Mouse (Mus musculus) intestine, embryonic 15.5 days (tissue): ENCODE data around the gene Lzic. TPM values are rescaled to one million over a fixed set of nuclear protein-coding genes. Genes with fewer than 3 reads are reported as not detected.

ENCODE experiments used
- ATAC-seq: fragments of 200-750 bp; cut with Nextera tagmentation; 2 replicates; pipeline ENCODE4 v1.8.0; 2017; ENCODE audit warnings: moderate TSS enrichment, moderate library complexity
- H3K27ac ChIP-seq: fragments of 300-500 bp; sonication (generic); 2 replicates; pipeline ENCODE4 v1.5.1; 2015; ENCODE audit warnings: mild to moderate bottlenecking, inconsistent platforms
- H3K27me3 ChIP-seq: fragments of 300-500 bp; sonication (generic); replicated peaks from 2 replicates; pipeline ENCODE4 v1.6.1; 2015; ENCODE audit warnings: inconsistent platforms
- H3K36me3 ChIP-seq: fragments of 300-500 bp; sonication (generic); 2 replicates; pipeline ENCODE4 v1.6.1; 2015; ENCODE audit warnings: inconsistent platforms
- H3K4me1 ChIP-seq: fragments of 300-500 bp; sonication (generic); replicated peaks from 2 replicates; pipeline ENCODE4 v1.6.1; 2015; ENCODE audit warnings: inconsistent platforms
- H3K4me2 ChIP-seq: fragments of 300-500 bp; sonication (generic); replicated peaks from 2 replicates; pipeline ENCODE4 v1.6.1; 2015; ENCODE audit warnings: mild to moderate bottlenecking, inconsistent platforms
- H3K4me3 ChIP-seq: fragments of 300-500 bp; sonication (generic); replicated peaks from 2 replicates; pipeline ENCODE4 v1.5.1; 2015; ENCODE audit warnings: inconsistent platforms
- H3K9ac ChIP-seq: fragments of 300-500 bp; sonication (generic); 2 replicates; pipeline ENCODE4 v1.6.1; 2015; ENCODE audit warnings: inconsistent platforms
- H3K9me3 ChIP-seq: fragments of 300-500 bp; sonication (generic); 2 replicates; pipeline ENCODE4 v1.6.1; 2016; ENCODE audit warnings: inconsistent platforms
- WGBS: fragments of 180-500 bp; shearing (Covaris S2); methylation state at CpG from one replicate; pipeline ENCODE4 v1.1.7; 2015; 5-methylcytosine and 5-hydroxymethylcytosine counted together
- polyA plus RNA-seq: library from polyadenylated mRNA; unstranded; fragments of >200 nt; fragmentation: Nextera tagmentation; extraction: Ambion mirVana; gene quantifications from 2 replicates; pipeline ENCODE4 v1.2.1, GENCODE M21; 2015

Gene Lzic
- polyA plus RNA-seq, 1 experiment from 2014 or later = 39.9 TPM

DNA sequence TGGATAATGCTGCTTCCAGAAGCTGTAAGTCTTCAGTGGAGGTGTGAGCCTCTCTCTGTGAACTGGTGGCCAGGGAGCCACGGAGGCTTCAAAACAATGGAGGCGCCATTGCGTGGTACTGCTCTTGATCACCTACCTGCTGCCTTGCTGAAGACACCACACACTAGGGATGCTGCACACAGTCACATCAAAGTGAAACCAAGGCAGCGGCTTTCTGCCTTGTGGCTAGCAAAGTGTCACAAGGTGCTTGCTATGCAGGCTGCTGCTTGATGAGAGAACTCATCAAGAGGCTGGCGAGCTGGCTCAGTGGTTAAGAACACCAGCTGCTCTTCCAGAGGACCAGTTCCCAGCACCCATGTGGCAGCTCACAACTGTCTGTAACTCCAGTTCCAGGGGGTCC, 30.7 kb downstream of the Lzic start:
- H3K4me2 ChIP-seq = no peak overlapping the region
- H3K9ac ChIP-seq = no peak overlapping the region
- H3K36me3 ChIP-seq = no peaks in the 10 kb centered on the region
- H3K27me3 ChIP-seq = no peaks in the 10 kb centered on the region
- H3K9me3 ChIP-seq = no peaks in the 10 kb centered on the region
- no peak overlapping the region for H3K4me3 ChIP-seq
- H3K4me1 ChIP-seq = no peaks in the 10 kb centered on the region
- WGBS = 88% methylated on average over 5 of the region's 5 CpGs
- no peak for ATAC-seq
- no peak overlapping the region for H3K27ac ChIP-seq

DNA sequence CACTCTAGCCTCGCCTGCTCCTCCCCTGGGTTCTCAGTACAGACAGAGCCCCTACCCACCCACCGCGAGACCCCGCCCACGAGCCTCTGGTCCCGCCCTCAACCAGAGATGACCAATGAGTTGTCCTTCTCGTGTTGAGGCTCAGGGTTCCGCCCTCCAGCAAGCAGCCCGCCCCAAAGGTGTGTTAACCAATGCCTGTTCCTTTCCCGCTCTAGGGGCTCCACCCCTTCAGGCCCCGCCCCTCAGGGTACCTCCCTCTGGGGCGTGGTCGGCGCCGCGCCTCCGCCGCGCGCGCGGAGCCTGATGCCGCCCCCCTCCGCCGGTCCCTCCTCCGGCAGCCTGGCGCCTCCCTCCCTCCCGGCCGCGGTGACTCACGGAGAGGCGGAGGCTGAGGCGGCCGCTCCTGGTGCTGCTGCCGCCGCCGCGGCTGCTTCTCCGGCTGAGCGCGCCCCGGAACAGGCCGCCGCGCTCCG, 32.9 kb downstream of the Lzic start, which contains the start of gene Ctnnbip1:
Ctnnbip1 (plus strand) TSS at position 369 of the 473 bp plus-strand sequence.
- Histone ChIP-seq H3K27me3 (no peaks in the 10 kb centered on the region), H3K4me2 (peak within 1 kb of the TSS; percentile 90), H3K4me3 (peak within 1 kb of the TSS; percentile 81), H3K27ac (no peak within 1 kb of the TSS), H3K36me3 (no peaks in the 10 kb centered on the region), H3K4me1 (peaks cover 9% of the 10 kb centered on the region; the same call in 1 of the 2 replicates), H3K9ac (peak within 1 kb of the TSS; percentile 75), H3K9me3 (no peaks in the 10 kb centered on the region)
- WGBS = 0% methylated on average over 36 of the region's 46 CpGs
- ATAC-seq = peak; percentile 99

DNA sequence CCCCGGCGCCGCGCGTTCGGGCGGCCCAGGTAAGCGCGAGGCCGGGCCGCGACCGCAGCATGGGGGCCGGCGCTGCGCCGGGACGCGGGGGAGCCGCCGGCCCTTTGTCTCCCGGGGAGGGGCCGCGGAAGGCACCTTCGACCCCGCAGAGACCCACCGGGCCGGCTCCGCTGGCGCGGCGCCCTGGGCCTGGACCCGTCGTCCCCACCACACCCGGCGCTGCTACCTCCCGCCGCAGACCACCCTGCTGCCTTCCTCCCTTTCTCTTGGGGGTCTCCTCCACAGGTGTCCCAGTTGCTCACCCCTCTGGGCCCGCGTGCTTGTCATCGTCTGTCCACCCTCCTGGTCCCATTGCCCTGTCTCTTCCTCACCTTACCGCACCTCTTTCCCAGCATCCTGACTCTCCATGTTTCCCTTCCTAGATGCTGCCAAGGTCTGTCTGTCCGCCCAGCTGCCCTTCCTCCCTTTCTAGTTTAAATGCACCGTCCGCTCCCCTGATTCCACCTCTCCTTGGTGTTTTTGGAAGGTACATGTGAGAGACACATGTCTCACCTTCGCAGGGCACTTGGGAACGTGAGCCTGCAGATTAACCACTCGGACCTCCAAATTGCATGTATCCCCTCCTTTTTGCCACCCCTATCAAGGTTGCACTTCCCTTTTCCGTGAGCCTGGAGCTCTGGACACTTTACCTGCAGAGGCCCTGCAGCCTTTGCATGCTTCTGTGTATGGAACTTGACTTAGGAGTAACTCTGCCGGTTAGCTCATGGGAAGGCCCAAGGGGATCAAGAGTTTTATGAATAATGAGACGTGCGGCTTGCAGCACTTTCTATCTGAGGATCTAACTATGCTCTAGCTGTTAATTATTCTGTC, 33.6 kb downstream of the Lzic start:
- H3K4me3 ChIP-seq = peak overlapping the region; percentile 81
- WGBS = 3% methylated on average over 52 of the region's 52 CpGs
- no peaks in the 10 kb centered on the region for H3K36me3 ChIP-seq
- no peaks in the 10 kb centered on the region for H3K27me3 ChIP-seq
- H3K27ac ChIP-seq = no peak overlapping the region
- no peaks in the 10 kb centered on the region for H3K9me3 ChIP-seq
- no peak for ATAC-seq
- peak overlapping the region; percentile 90 for H3K4me2 ChIP-seq
- H3K9ac ChIP-seq = peak overlapping the region; percentile 75
- peaks cover 9% of the 10 kb centered on the region; the same call in 1 of the 2 replicates for H3K4me1 ChIP-seq

DNA sequence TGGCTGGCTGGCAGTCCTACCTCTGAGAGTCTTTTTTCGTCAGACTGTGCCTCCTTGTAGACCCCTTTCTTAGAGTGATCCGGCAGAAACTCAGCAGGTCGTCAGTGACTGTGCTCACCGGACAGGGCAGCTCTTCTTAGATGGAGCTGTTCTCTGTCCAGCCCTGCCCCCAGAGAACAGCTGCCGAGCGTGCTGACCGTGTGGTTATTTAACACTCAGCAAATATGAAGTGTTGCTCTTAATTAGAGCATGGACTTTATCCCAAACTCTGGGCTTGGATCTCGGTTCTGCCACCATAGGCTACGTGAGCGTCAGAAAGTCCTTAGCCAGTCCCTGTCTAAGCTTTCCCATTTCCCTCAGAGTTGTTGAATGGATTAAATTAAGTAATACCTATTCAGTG, 36.2 kb downstream of the Lzic start:
- peaks cover 17% of the 10 kb centered on the region for H3K4me1 ChIP-seq
- H3K27me3 ChIP-seq = no peaks in the 10 kb centered on the region
- no peak overlapping the region for H3K4me2 ChIP-seq
- H3K4me3 ChIP-seq = no peak overlapping the region
- H3K9ac ChIP-seq = no peak overlapping the region
- no peaks in the 10 kb centered on the region for H3K9me3 ChIP-seq
- no peak for ATAC-seq
- 70% methylated on average over 10 of the region's 10 CpGs for WGBS
- no peaks in the 10 kb centered on the region for H3K36me3 ChIP-seq
- no peak overlapping the region for H3K27ac ChIP-seq

DNA sequence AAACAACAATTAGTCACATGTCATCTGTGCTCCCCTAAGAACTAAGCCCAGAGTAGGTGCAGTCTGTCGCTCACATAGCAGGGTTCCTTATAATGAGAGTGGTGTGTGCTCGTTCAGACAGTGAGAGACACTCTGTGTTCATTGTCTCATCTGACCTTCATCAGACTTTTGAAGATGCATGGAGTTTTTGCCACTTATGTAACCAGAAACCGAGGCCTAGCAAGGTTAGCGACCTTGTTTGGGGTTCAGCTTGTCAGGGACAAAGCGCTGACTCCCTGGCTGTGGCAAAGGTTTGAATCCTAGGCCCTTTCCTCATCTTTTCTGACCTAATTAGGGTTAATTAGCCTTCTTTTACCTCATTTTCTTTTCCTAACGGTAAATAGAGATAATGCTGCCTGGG, 38.9 kb downstream of the Lzic start:
- 87% methylated on average over 6 of the region's 6 CpGs for WGBS
- Histone ChIP-seq H3K9ac (no peak overlapping the region), H3K4me3 (no peak overlapping the region), H3K27me3 (no peaks in the 10 kb centered on the region), H3K4me1 (peaks cover 24% of the 10 kb centered on the region), H3K27ac (no peak overlapping the region), H3K4me2 (no peak overlapping the region), H3K36me3 (no peaks in the 10 kb centered on the region), H3K9me3 (no peaks in the 10 kb centered on the region)
- ATAC-seq = no peak

DNA sequence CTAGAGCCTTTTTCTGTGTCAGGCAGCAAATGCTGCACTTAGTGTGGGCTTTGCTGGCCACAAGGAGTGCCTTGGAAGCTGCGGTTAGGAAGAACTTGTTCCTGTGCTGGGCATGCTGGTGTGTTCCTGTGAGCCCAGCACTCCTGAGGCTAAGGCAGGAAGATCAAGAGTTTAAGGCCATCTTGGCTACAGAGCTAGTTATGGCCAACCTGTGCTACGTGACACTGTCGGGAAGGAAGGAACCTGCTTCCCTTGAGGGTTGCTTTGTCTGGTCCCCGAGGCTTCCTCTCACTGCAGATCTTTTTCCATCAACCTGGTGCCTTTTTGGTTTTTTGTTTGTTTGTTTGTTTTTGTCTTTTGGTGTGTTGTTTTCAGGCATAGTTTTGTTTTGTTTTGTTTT, 40.1 kb downstream of the Lzic start:
- H3K27ac ChIP-seq = no peak overlapping the region
- no peak overlapping the region for H3K4me2 ChIP-seq
- no peak overlapping the region for H3K9ac ChIP-seq
- H3K27me3 ChIP-seq = no peaks in the 10 kb centered on the region
- 87% methylated on average over 4 of the region's 4 CpGs for WGBS
- H3K4me3 ChIP-seq = no peak overlapping the region
- no peaks in the 10 kb centered on the region for H3K9me3 ChIP-seq
- no peaks in the 10 kb centered on the region for H3K36me3 ChIP-seq
- no peak for ATAC-seq
- peaks cover 24% of the 10 kb centered on the region for H3K4me1 ChIP-seq

DNA sequence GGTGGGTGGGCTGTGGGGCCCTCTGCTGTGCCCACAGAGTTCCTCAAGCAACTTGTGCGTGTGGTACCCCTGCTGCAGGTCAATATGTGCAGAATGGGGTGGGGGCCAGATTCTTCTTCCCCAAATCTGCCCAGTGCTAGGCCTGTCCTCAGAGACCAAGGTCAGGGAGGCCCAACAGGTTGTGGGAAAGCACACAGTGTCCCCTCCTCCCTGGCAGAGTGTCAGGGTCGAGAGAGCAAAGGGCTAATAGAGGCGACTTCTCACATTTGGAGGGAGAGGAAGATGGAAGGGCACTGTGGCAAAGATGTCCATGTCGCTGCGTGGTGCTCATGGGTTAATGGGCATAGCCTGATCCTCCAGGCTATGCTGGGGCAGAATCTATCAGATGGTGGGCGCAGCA, 40.8 kb downstream of the Lzic start:
- peaks cover 24% of the 10 kb centered on the region for H3K4me1 ChIP-seq
- H3K27ac ChIP-seq = no peak overlapping the region
- no peak overlapping the region for H3K9ac ChIP-seq
- no peaks in the 10 kb centered on the region for H3K27me3 ChIP-seq
- ATAC-seq = no peak
- no peaks in the 10 kb centered on the region for H3K9me3 ChIP-seq
- H3K4me2 ChIP-seq = no peak overlapping the region
- no peaks in the 10 kb centered on the region for H3K36me3 ChIP-seq
- WGBS = 65% methylated on average over 6 of the region's 6 CpGs
- H3K4me3 ChIP-seq = no peak overlapping the region

DNA sequence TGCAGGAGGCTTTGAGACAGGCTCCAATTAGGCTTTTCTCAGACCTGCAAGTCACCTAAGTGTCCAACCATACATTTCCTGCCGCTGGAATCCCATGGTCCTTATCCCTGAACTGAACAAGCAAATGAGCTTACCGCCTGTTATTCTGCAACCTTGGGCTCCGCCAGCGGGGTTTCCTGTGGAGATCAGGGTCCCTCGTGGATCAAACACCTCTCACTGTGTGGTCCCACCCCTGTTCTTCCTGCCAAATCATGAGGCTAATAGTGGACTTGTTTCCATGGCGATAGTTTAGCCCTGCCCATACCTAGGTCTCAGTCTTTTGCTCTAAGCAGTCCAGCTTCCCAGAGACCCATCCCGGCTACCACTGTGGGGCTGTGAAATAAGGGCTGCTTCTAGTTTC, 41.3 kb downstream of the Lzic start:
- 34% methylated on average over 7 of the region's 7 CpGs for WGBS
- H3K4me1 ChIP-seq = peaks cover 19% of the 10 kb centered on the region
- ATAC-seq = peak; percentile 41; the same call in 1 of the 2 replicates

DNA sequence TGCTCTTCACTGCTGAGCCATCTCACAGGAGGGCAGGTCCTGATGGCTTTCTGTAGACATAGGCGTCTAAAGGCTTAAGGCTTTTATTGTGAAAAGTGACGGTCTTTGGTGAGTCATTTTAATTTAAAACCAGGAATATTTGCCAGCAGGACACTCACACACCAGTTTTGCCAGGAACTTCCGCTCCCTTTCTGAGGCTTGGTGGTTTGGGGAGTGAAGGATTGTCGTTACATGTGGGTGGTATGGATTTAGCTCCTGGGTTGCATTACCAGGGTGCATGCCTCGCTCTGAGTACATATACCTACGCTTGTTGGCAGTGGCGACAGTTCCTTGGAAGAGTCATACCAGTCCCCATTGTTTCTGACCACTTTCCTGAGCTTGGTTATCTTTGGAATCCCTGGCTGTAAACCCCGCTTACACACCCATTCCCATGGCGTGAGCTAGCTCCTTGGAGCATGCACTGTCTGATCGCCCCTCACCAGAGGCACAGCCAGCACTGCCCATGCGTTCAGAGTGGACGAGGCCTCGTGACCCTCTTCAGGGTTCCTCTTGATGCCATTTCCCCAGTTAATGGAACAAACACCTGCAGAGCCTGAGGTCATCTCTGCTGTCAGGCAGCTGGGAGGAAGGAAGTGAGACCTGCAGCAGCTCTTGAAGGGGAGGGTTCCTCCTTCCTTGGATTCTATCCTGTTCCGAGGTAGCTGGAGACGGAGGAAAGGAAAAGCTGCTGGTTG, 42.8 kb downstream of the Lzic start:
- WGBS = 69% methylated on average over 15 of the region's 15 CpGs
- Histone ChIP-seq H3K4me2 (no peak overlapping the region), H3K27ac (no peak overlapping the region), H3K36me3 (no peaks in the 10 kb centered on the region), H3K9ac (no peak overlapping the region), H3K4me1 (peaks cover 17% of the 10 kb centered on the region), H3K4me3 (no peak overlapping the region), H3K27me3 (no peaks in the 10 kb centered on the region), H3K9me3 (no peaks in the 10 kb centered on the region)
- peak; percentile 52 for ATAC-seq

More for the DNA sequence above, 41.3 kb downstream of the Lzic start:
- Histone ChIP-seq H3K36me3 (no peaks in the 10 kb centered on the region), H3K27ac (no peak overlapping the region), H3K4me3 (no peak overlapping the region), H3K9ac (no peak overlapping the region), H3K27me3 (no peaks in the 10 kb centered on the region), H3K4me2 (no peak overlapping the region), H3K9me3 (no peaks in the 10 kb centered on the region)

DNA sequence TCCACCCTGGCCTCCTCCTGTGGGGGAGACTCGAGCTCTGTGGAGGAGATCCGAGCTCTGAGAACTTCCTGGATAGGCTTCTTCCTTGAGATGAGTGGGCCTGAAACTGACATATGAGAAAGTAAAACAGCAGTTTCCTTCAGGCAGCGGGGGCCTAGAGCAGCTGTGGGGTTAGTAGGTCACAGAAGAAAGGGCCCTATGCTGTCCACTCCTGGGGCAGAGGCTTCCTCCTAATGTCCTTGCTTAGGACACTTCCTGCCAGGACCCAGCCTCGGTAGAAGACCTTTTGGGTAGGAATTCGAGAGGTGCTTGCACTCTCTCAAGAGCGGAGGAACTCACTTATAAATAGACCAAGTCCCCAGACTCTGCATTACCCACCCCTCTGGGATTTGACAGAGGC, 44.7 kb downstream of the Lzic start:
- no peak overlapping the region for H3K27ac ChIP-seq
- no peak for ATAC-seq
- 53% methylated on average over 6 of the region's 6 CpGs for WGBS
- H3K9me3 ChIP-seq = no peaks in the 10 kb centered on the region
- H3K4me3 ChIP-seq = no peak overlapping the region
- no peaks in the 10 kb centered on the region for H3K27me3 ChIP-seq
- H3K4me1 ChIP-seq = peaks cover 16% of the 10 kb centered on the region
- no peaks in the 10 kb centered on the region for H3K36me3 ChIP-seq
- no peak overlapping the region for H3K4me2 ChIP-seq
- H3K9ac ChIP-seq = no peak overlapping the region

DNA sequence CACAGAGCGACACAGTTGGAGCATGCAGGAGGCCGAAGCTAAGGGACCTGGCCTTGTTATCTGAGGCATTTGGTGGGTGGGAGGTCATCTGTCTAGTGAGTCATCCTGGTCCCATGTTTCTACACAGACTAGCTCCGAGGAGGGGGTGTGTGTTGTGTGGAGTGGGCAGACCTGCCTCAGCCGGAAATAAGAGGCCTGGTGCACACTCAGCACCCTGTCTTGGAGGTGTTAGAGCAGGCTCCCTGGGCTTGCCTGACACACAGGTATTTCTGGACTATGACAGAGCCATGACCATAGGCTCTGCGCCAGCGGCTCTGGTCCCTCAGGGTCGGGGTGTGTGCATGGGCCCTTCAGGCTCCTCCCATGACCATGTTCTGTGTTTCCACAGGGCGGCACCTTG, 54.4 kb downstream of the Lzic start:
- Histone ChIP-seq H3K9me3 (no peaks in the 10 kb centered on the region), H3K4me2 (no peak overlapping the region), H3K4me1 (no peaks in the 10 kb centered on the region), H3K4me3 (no peak overlapping the region), H3K9ac (no peak overlapping the region), H3K36me3 (no peaks in the 10 kb centered on the region), H3K27me3 (no peaks in the 10 kb centered on the region), H3K27ac (no peak overlapping the region)
- 63% methylated on average over 8 of the region's 8 CpGs for WGBS
- ATAC-seq = peak; percentile 68

DNA sequence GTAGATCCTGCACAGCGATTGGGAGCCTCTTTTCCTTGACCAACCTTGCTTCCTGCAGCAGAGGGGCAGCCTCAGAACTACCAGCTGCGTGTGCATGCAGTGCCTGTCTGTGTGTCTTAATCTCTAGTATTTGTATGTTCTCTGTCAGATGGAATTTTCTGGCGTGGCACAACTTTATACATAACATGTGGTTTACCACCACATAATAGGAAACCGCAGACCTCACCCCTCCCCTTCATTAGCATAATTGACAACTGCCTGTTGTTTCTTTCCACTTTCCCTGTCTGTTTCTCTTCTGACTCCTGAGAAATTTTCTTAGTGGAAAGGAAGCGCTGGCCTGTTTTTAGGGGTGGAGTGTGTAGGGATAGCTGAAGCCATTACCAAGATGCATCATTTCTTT, 56.9 kb downstream of the Lzic start:
- H3K4me2 ChIP-seq = no peak overlapping the region
- H3K9me3 ChIP-seq = no peaks in the 10 kb centered on the region
- no peak for ATAC-seq
- H3K27me3 ChIP-seq = no peaks in the 10 kb centered on the region
- H3K27ac ChIP-seq = no peak overlapping the region
- no peaks in the 10 kb centered on the region for H3K4me1 ChIP-seq
- no peak overlapping the region for H3K4me3 ChIP-seq
- 0 out of 2 replicates have a peak, but pooled peaks cover 10% of the 10 kb centered on the region for H3K36me3 ChIP-seq
- H3K9ac ChIP-seq = no peak overlapping the region
- 67% methylated on average over 5 of the region's 5 CpGs for WGBS
